Mouse (Mus musculus): ENCODE data around the gene Elmsan1. TPM values are rescaled to one million over a fixed set of nuclear protein-coding genes. Genes with fewer than 3 reads are reported as not detected.
"Not testable (repeated sequence)": the region's sequence is repeated elsewhere in the genome, so short reads cannot be mapped to it uniquely, and the experiment has no call there.

Elmsan1 gene
- 8.7 and 9.4 TPM in 2 replicates for polyA plus RNA-seq (2015; fragmentation: Nextera tagmentation; extraction: Ambion mirVana)

DNA sequence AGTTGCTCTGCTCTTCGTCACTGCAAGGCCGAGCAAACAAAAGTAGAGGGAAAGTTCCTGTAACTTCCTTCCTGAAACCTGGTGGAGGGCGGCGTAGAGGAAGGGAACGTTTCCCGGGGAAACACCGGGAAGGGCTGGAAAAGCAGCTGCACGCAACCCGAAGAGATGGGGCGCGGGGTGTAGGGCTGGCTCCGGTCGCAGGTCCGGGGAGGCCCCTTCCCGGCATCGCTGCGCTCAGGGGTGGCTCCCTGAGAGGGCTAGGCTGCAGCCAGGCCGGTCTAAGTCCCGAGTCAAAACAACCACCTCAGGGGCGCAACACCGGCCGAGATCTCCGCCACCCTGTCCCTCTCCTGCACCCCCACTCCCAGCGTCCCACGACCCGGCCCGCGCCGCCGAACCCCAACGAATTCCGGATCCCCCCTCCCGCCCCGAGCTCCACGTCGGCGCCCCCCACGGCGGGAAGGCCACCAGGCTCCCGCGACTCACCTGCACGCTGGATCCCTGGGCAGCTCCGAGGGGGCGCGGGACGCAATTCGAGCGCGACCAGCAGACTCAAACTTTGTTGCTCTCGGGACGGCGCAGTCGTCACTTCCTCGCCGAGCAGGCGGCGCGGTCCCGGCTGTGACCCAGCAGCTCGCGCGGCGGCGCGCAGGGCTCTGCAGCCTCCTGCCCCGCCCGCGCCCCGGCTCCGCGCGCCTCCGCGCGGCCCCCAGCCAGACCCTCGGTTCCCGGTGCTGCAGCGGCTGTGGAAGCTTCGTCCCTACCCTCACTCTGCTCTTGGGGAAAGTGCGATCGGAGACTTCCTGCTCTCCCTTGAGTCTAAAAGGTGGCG is at the start of gene Elmsan1:
Gene Elmsan1, minus strand, starts transcription at position 593 of the 832 bp plus-strand sequence.
- Histone ChIP-seq H3K9me3 (replicated peaks; ENCODE audit: control insufficient read depth, low read length) (no peaks in the 10 kb centered on the region), H3K27me3 (ENCODE audit: control insufficient read depth, insufficient read depth, low read length) (no peaks in the 10 kb centered on the region), H3K4me2 (ENCODE audit: low read depth, low read length) (peak within 1 kb of the TSS; percentile 81), H3K4me3 (replicated peaks; ENCODE audit: low read length) (peak within 1 kb of the TSS; percentile 70), H3K27ac (ENCODE audit: low read length) (peak within 1 kb of the TSS; percentile 98), H3K9ac (ENCODE audit: low read length) (peak within 1 kb of the TSS; percentile 92), H3K36me3 (ENCODE audit: control insufficient read depth, insufficient read depth, low read length) (no peaks in the 10 kb centered on the region), H3K4me1 (ENCODE audit: control insufficient read depth, insufficient read depth, low read length) (peaks cover 39% of the 10 kb centered on the region)
- WGBS, result under 1% methylated on average over 82 of the region's 82 CpGs
- ATAC-seq (ENCODE audit: insufficient read depth, low FRiP score), result peak; percentile 90

DNA sequence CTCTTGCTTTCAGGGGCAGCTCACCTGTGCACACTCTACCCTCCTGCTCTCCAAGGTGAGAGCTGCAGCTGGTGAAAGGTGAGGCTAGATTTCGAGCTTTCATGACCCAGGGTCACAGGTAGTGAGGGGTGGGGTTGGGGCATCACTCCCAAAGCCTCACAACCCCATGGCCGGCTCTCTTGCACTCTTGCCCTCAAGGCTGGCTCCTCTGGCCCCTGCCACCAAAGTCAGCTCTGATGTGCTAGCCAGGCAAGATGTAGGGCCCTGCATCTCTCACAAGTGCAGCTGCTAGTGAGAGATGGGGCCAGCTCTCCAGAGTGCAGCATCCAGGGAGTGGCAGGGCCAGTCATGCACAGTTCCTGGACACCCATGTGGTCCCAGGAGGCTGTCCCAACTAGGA is 48.6 kb upstream of the Elmsan1 start:
- no peaks in the 10 kb centered on the region for H3K27me3 ChIP-seq (ENCODE audit: control insufficient read depth, insufficient read depth, low read length)
- H3K9me3 ChIP-seq (replicated peaks; ENCODE audit: control insufficient read depth, low read length), result no peaks in the 10 kb centered on the region
- no peaks in the 10 kb centered on the region for H3K4me1 ChIP-seq (ENCODE audit: control insufficient read depth, insufficient read depth, low read length)
- 68% methylated on average over 2 of the region's 2 CpGs for WGBS
- no peak overlapping the region for H3K27ac ChIP-seq (ENCODE audit: low read length)
- H3K4me2 ChIP-seq (ENCODE audit: low read depth, low read length), result no peak overlapping the region
- ATAC-seq (ENCODE audit: insufficient read depth, low FRiP score), result no peak
- H3K9ac ChIP-seq (ENCODE audit: low read length), result no peak overlapping the region
- H3K36me3 ChIP-seq (ENCODE audit: control insufficient read depth, insufficient read depth, low read length), result no peaks in the 10 kb centered on the region
- no peak overlapping the region for H3K4me3 ChIP-seq (replicated peaks; ENCODE audit: low read length)

DNA sequence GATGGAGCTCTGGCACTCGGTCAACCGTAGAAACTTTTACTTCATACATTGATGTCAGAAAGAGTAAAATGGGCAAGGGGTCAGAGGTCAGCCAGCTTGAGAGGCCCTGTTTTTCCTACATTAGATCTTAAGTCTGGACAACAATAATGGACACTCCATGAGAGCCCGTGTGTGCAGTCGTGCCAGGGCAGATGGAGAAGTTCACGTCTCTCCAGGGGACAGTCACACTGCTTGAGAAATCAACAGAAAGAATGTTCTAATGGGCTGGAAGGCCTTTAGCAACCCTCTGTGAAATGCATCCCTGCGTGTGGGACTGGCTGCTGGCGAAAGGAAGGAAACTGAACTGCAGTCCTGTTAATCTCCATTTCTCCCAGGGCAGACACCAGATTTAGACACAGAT is 41.7 kb upstream of the Elmsan1 start:
- H3K4me2 ChIP-seq (ENCODE audit: low read depth, low read length), result no peak overlapping the region
- no peaks in the 10 kb centered on the region for H3K4me1 ChIP-seq (ENCODE audit: control insufficient read depth, insufficient read depth, low read length)
- no peak overlapping the region for H3K4me3 ChIP-seq (replicated peaks; ENCODE audit: low read length)
- no peak overlapping the region for H3K27ac ChIP-seq (ENCODE audit: low read length)
- H3K27me3 ChIP-seq (ENCODE audit: control insufficient read depth, insufficient read depth, low read length), result no peaks in the 10 kb centered on the region
- H3K36me3 ChIP-seq (ENCODE audit: control insufficient read depth, insufficient read depth, low read length), result no peaks in the 10 kb centered on the region
- 54% methylated on average over 7 of the region's 7 CpGs for WGBS
- ATAC-seq (ENCODE audit: insufficient read depth, low FRiP score), result no peak
- H3K9me3 ChIP-seq (replicated peaks; ENCODE audit: control insufficient read depth, low read length), result no peaks in the 10 kb centered on the region
- H3K9ac ChIP-seq (ENCODE audit: low read length), result no peak overlapping the region

DNA sequence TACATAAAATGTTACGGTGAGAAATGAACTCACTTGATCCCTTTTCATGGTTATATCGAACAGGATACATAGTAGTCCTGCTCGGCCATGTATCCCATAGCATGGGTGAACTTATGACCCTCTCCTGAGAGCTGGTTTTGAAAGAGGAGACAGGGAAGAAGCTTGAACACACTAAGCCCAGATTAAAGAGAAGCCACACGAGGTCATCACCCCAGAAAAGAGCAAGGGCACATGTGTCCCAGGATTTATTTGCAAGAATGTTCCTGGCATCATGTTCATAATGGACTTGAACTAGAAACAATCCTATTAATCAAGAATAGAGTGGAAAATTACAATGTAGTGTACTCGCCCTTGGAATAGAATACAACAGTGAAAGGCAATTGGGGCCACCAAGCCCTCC is 36.2 kb upstream of the Elmsan1 start:
- Histone ChIP-seq H3K27ac (ENCODE audit: low read length) (no peak overlapping the region), H3K4me2 (ENCODE audit: low read depth, low read length) (no peak overlapping the region), H3K9ac (ENCODE audit: low read length) (no peak overlapping the region), H3K36me3 (ENCODE audit: control insufficient read depth, insufficient read depth, low read length) (no peaks in the 10 kb centered on the region), H3K4me1 (ENCODE audit: control insufficient read depth, insufficient read depth, low read length) (no peaks in the 10 kb centered on the region), H3K27me3 (ENCODE audit: control insufficient read depth, insufficient read depth, low read length) (no peaks in the 10 kb centered on the region), H3K4me3 (replicated peaks; ENCODE audit: low read length) (no peak overlapping the region), H3K9me3 (replicated peaks; ENCODE audit: control insufficient read depth, low read length) (peaks cover 2% of the 10 kb centered on the region; the same call in 1 of the 2 replicates)
- WGBS, result 67% methylated on average over 5 of the region's 5 CpGs
- ATAC-seq (ENCODE audit: insufficient read depth, low FRiP score), result no peak

DNA sequence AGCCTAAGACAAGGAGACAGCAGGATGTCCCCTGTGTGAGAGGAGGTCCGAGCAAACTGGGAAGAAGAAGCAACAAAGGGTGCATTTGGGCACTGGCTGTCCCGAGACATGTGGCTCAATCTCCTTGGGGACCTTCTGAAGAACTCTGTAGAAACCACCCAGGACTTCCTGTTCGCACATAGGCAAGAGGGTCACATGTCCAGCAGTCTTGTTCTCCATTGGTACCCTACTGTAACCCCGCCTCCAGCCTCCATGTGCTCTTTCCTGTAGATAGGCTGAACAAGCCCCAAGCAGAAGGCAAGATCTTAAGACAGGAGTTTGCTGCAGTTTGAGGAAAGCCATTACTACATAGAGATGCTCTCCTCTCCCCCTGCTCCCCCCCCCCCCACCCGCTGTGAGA is 34.1 kb upstream of the Elmsan1 start:
- Histone ChIP-seq H3K4me2 (ENCODE audit: low read depth, low read length) (no peak overlapping the region), H3K4me3 (replicated peaks; ENCODE audit: low read length) (no peak overlapping the region), H3K4me1 (ENCODE audit: control insufficient read depth, insufficient read depth, low read length) (no peaks in the 10 kb centered on the region), H3K36me3 (ENCODE audit: control insufficient read depth, insufficient read depth, low read length) (no peaks in the 10 kb centered on the region), H3K9me3 (replicated peaks; ENCODE audit: control insufficient read depth, low read length) (peaks cover 2% of the 10 kb centered on the region; the same call in 1 of the 2 replicates), H3K27ac (ENCODE audit: low read length) (no peak overlapping the region), H3K9ac (ENCODE audit: low read length) (no peak overlapping the region), H3K27me3 (ENCODE audit: control insufficient read depth, insufficient read depth, low read length) (no peaks in the 10 kb centered on the region)
- no peak for ATAC-seq (ENCODE audit: insufficient read depth, low FRiP score)
- WGBS, result 83% methylated on average over 5 of the region's 5 CpGs

DNA sequence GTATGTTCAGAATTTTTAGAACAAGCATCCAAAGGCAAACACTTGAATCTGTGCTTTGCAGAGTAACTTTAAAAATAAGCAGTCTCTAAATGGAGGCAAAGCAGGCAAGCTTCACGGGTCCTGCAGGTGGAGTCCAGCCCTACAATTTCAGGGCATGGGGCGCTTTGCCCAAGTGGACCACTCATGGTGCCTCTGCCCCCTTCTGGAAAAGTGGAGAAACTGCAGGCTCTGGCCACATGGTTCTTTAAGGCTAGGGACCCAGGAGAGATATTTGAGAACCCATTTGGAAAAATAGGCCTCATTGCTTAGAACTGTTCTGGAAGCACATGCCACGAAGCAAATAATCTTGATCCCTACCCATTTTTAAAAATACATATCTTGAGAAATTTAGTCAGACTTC is 30.5 kb upstream of the Elmsan1 start:
- H3K4me3 ChIP-seq (replicated peaks; ENCODE audit: low read length), result no peak overlapping the region
- no peak overlapping the region for H3K27ac ChIP-seq (ENCODE audit: low read length)
- H3K9ac ChIP-seq (ENCODE audit: low read length), result no peak overlapping the region
- ATAC-seq (ENCODE audit: insufficient read depth, low FRiP score), result no peak
- WGBS, result 8% methylated on average over 3 of the region's 3 CpGs
- no peaks in the 10 kb centered on the region for H3K4me1 ChIP-seq (ENCODE audit: control insufficient read depth, insufficient read depth, low read length)
- H3K27me3 ChIP-seq (ENCODE audit: control insufficient read depth, insufficient read depth, low read length), result no peaks in the 10 kb centered on the region
- no peak overlapping the region for H3K4me2 ChIP-seq (ENCODE audit: low read depth, low read length)
- no peaks in the 10 kb centered on the region for H3K36me3 ChIP-seq (ENCODE audit: control insufficient read depth, insufficient read depth, low read length)
- H3K9me3 ChIP-seq (replicated peaks; ENCODE audit: control insufficient read depth, low read length), result peaks cover 2% of the 10 kb centered on the region; the same call in 1 of the 2 replicates

DNA sequence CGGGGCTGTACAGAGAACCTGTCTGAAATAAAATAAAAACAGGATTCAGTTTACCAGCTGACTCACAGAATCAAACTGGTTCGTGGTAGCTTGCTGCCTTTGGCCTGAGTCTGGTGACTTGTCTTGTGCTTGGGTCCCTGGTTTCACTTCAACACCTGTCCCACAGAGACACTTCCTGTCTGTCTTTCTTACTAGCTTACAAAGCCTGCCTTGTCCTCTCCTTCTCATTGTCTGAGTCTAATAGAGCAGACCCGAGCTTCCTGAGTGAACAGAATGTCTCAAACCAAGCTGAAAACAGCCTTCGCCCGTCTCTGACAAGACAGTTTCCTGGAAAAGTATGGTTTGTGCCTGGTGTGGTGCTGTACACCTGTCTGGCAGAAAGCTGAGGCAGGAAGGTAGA is 27.0 kb upstream of the Elmsan1 start:
- H3K27me3 ChIP-seq (ENCODE audit: control insufficient read depth, insufficient read depth, low read length), result no peaks in the 10 kb centered on the region
- no peaks in the 10 kb centered on the region for H3K9me3 ChIP-seq (replicated peaks; ENCODE audit: control insufficient read depth, low read length)
- H3K4me2 ChIP-seq (ENCODE audit: low read depth, low read length), result no peak overlapping the region
- no peak overlapping the region for H3K4me3 ChIP-seq (replicated peaks; ENCODE audit: low read length)
- no peaks in the 10 kb centered on the region for H3K4me1 ChIP-seq (ENCODE audit: control insufficient read depth, insufficient read depth, low read length)
- H3K27ac ChIP-seq (ENCODE audit: low read length), result no peak overlapping the region
- H3K36me3 ChIP-seq (ENCODE audit: control insufficient read depth, insufficient read depth, low read length), result no peaks in the 10 kb centered on the region
- H3K9ac ChIP-seq (ENCODE audit: low read length), result no peak overlapping the region
- WGBS, result 77% methylated on average over 5 of the region's 5 CpGs
- no peak for ATAC-seq (ENCODE audit: insufficient read depth, low FRiP score)

DNA sequence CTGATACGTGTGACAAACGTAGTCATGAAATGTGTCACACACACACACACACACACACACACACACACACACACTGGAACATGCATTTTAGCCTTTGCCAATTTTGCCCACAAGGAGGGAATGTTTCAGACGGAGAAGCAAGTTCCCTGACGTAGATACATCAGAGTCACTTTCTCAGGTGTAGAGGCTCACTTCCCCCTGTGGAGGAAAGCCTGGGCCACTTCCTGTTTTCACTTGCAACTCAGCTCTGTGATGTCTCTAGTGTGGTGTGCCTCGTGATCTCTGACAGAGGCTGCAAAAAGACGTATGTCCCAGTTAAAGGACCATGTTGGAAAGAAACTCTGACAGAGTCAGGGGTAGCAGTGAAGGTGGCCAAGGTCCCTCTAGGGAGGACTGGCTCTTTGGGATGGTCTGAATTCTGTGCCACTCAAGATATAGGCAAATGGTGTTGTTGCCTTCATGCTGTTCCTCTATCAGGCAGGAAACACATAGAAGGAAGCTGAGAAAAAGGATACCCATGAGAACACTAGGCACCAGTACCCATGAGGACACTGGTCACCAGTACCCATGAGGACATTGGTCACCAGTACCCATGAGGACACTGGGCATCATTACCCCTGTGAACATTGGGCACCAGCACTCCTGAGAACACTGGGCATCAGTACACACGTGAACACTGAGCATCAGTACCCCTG is 24.5 kb upstream of the Elmsan1 start:
- no peaks in the 10 kb centered on the region for H3K4me1 ChIP-seq (ENCODE audit: control insufficient read depth, insufficient read depth, low read length)
- 69% methylated on average over 7 of the region's 7 CpGs for WGBS
- H3K4me2 ChIP-seq (ENCODE audit: low read depth, low read length), result no peak overlapping the region
- H3K9me3 ChIP-seq (replicated peaks; ENCODE audit: control insufficient read depth, low read length), result no peaks in the 10 kb centered on the region
- no peaks in the 10 kb centered on the region for H3K36me3 ChIP-seq (ENCODE audit: control insufficient read depth, insufficient read depth, low read length)
- no peaks in the 10 kb centered on the region for H3K27me3 ChIP-seq (ENCODE audit: control insufficient read depth, insufficient read depth, low read length)
- no peak overlapping the region for H3K4me3 ChIP-seq (replicated peaks; ENCODE audit: low read length)
- no peak overlapping the region for H3K9ac ChIP-seq (ENCODE audit: low read length)
- no peak for ATAC-seq (ENCODE audit: insufficient read depth, low FRiP score)
- no peak overlapping the region for H3K27ac ChIP-seq (ENCODE audit: low read length)

DNA sequence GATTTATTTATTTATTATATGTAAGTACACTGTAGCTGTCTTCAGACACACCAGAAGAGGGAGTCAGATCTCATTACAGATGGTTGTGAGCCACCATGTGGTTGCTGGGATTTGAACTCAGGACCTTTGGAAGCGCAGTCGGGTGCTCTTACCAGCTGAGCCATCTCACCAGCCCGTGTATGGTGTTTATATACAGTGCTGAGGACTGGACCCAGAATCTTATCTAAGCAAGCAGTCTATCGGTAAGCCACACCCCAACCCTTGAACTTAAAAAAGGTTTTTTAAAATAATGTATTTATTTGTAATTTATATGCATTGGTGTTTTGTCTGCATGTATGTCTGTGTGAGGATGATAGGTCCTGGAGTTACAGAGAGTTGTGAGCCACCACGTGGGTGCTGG is 18.4 kb upstream of the Elmsan1 start:
- not testable (repeated sequence) for H3K36me3 ChIP-seq (ENCODE audit: control insufficient read depth, insufficient read depth, low read length); H3K4me2 ChIP-seq (ENCODE audit: low read depth, low read length); H3K4me1 ChIP-seq (ENCODE audit: control insufficient read depth, insufficient read depth, low read length); H3K27me3 ChIP-seq (ENCODE audit: control insufficient read depth, insufficient read depth, low read length); H3K9ac ChIP-seq (ENCODE audit: low read length); ATAC-seq (ENCODE audit: insufficient read depth, low FRiP score); H3K4me3 ChIP-seq (replicated peaks; ENCODE audit: low read length); H3K9me3 ChIP-seq (replicated peaks; ENCODE audit: control insufficient read depth, low read length); H3K27ac ChIP-seq (ENCODE audit: low read length)
- WGBS, result 80% methylated on average over 5 of the region's 5 CpGs

Measured in stomach, embryonic 16.5 days (tissue).